Mouse (Mus musculus) bone marrow macrophage, adult 2 months (primary cell): ENCODE measurements at regions not wholly inside any gene's neighbourhood (a gene's known extent, or its start where the extent isn't known, plus 50 kb on each side); places are given as distances from the start of the nearest gene placed in this dataset.

ENCODE experiments used
- H3K27ac ChIP-seq: 2 replicates; pipeline ENCODE4 v1.5.1; 2012; ENCODE audit warnings: low read depth, low read length; ENCODE audit not compliant: insufficient read depth
- H3K4me1 ChIP-seq: 2 replicates; pipeline ENCODE4 v1.6.1; 2012; ENCODE audit warnings: low read length; ENCODE audit not compliant: control insufficient read depth, insufficient read depth
- H3K4me3 ChIP-seq: 2 replicates; pipeline ENCODE4 v1.5.1; 2012; ENCODE audit warnings: mild to moderate bottlenecking, low read length, moderate library complexity; ENCODE audit not compliant: insufficient read depth
- CTCF ChIP-seq: IDR thresholded peaks from 2 replicates; pipeline ENCODE4 v1.5.1; 2012; ENCODE audit warnings: low read depth, mild to moderate bottlenecking, low read length, moderate library complexity
- POLR2A ChIP-seq: IDR thresholded peaks from 2 replicates; pipeline ENCODE4 v1.6.1; 2012; ENCODE audit warnings: mild to moderate bottlenecking, low read depth, low read length, borderline replicate concordance

DNA sequence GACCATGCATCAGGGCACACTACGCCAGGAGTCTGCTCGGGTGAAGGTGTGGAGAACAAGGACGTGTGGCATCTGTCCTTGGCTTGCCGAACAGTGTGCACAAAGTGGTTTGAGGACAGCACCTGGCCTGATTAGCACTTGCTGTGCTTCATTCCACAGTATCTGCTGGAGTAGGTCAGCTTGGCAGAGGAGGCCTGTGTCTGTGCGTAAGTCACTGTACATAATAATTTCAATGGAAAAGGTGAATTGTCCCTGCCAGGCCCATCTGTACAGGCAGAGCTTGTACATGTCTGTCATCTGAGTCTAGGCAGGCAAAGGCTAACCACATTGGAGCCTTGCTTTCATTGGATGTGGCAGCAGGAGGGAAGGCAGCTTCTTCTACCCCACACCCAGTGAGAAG is 979.5 kb upstream of the Car8 start:
- Histone ChIP-seq H3K27ac (no peak overlapping the region), H3K4me1 (no peaks in the 10 kb centered on the region), H3K4me3 (no peak overlapping the region)
- TF ChIP-seq POLR2A (no peak), CTCF (no peak)

DNA sequence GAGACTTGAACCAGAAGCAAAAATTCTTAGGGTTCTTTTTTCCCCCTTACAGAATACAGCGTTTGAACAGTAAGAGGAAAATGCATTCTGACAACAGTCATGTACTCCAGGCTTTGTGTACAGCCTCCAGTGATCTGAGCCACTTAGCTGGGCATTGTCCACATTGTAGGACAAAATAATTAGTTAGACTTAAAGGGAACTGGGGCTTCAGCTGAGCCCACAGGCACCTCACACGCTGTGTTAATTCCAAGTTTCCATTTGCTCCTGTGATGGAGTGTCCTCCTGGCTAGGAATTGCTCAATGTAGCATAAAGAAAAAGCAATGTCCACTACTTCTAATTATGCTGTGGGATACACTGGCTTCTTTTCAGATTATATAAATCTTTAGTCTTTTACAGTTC is 969.8 kb upstream of the Car8 start:
- H3K4me1 ChIP-seq, result no peaks in the 10 kb centered on the region
- no peak overlapping the region for H3K27ac ChIP-seq
- TF ChIP-seq POLR2A (no peak), CTCF (no peak)
- no peak overlapping the region for H3K4me3 ChIP-seq

DNA sequence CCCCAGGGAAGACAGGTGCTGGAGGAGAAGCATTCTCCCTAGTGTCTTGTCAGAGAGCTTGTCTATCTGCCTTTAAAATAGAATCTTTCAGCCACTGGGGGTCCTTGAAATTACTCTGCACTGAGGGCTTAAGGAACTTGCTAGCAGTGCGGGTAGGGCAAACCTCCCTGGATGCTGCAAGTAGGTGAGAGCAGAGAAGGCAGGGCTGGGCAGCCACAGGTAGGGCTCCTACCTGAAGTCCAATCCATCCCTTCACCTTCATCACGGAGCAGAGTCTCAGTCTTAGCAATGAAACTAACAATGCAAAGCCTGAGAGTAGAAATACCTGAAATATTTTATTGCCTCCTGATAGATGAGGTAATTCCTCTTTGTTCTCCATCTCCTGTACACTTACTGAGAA is 961.2 kb upstream of the Car8 start:
- H3K4me3 ChIP-seq, result no peak overlapping the region
- H3K4me1 ChIP-seq, result no peaks in the 10 kb centered on the region
- TF ChIP-seq CTCF (no peak), POLR2A (no peak)
- no peak overlapping the region for H3K27ac ChIP-seq

DNA sequence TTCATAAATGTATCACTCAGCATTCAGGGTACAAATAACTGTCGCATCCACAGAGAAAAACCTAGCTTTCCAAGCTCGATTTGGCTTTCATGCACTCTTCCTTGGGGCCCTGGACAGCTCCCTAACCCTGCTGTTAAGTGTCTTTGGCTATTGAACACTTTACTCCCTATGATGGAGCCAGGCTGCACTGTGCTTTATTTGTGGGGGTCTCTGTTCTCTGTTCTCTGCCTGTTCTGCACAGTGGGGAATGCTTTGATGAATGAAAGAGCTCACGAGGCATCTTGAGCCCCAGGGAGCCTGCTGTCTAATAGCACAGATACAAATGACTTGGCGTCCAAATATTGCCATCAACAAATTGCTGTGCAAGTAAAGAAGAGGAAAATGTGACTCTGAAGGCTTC is 957.6 kb upstream of the Car8 start:
- H3K4me3 ChIP-seq, result no peak overlapping the region
- H3K27ac ChIP-seq, result no peak overlapping the region
- H3K4me1 ChIP-seq, result no peaks in the 10 kb centered on the region
- no peak for TF ChIP-seq CTCF
- no peak for TF ChIP-seq POLR2A

DNA sequence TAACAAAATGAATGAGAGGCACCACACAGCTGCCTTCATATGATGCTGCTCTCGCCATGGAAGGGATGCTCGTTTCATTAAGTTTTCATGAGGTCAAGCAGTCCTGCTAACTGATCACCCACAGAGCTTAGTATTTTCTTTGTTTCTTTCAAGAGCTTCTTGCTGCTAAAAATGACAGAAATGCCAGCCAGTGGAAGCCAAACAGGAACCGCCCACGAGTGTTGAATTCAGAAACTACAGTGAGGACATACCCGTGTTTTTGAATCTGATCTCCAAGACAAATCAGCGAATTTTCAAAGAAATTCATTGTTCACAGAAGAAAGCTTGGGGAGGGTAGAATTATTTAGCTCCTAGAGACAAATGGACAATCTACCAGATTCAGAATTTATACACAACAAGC is 954.3 kb upstream of the Car8 start:
- TF ChIP-seq POLR2A (no peak), CTCF (no peak)
- H3K4me3 ChIP-seq, result no peak overlapping the region
- no peak overlapping the region for H3K27ac ChIP-seq
- H3K4me1 ChIP-seq, result no peaks in the 10 kb centered on the region

DNA sequence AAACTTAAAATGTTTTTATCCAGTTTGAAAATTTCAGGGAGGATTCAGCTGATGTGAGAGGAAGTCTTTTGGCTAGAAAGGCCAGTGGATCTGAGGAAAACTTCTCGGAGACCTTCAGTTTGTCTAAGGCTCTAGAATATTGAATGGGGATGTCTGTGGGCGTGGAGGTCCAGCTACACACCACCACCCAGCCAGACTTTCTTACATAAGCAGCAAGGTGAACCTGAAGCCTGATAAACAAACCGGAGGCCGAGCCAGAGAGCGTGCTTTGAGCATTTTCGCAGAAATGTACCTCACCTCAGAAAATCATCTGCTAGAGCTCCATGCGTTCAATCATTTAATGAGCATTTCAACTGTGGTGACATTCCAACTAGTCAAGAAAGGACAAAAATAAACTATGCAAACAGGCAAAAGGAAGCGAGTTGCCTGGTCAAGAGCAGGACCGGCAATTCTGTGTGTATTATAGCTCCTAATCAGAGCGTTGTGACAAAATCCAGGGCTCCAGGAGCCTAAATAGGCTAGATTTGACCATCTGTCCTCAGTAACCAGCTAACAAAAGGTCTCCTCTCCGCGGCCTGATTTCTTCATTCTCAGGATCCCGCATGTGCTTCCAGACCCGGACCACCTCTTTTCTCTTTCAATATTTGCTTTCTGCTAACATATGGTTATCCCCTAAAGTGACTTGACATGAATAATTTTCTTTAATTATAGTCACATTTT is 946.5 kb upstream of the Car8 start:
- H3K4me3 ChIP-seq, result no peak overlapping the region
- TF ChIP-seq CTCF (no peak), POLR2A (no peak)

DNA sequence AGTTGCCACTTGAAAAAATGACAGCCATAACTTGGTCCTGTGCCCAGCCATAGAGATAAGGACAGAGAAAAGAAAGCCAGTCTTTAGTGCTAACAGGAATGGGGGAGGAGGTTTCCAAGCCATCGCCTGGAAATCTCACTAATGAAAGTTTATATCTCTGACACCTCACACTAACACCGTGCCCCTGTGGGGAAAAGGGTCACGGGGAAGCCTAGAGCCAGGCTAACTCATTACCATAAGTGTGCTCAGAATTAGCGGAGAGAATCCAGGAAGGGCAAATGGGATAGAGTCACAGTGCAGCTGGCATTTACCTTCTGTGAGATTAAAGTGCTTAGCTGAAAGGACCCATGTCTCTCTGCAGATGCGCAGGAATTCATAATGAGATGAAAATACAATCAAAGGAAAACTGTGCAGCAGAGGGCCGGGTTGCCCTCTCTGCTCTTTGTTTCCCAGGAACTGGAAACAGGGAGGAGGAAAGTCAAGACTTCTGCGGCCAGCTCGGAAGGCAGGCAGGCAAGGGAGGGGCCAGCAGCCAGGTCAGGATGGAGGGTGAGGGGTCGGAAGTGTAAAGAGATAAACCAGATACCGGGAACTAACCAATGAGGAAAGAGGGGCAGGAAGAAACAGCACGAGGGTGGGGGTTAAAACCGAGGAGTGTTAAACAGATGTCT is 945.7 kb upstream of the Car8 start:
- no peak for TF ChIP-seq POLR2A
- no peak for TF ChIP-seq CTCF
- Histone ChIP-seq H3K27ac (no peak overlapping the region), H3K4me1 (no peaks in the 10 kb centered on the region), H3K4me3 (no peak overlapping the region)

More for the DNA sequence above, 946.5 kb upstream of the Car8 start:
- Histone ChIP-seq H3K4me1 (no peaks in the 10 kb centered on the region), H3K27ac (no peak overlapping the region)

DNA sequence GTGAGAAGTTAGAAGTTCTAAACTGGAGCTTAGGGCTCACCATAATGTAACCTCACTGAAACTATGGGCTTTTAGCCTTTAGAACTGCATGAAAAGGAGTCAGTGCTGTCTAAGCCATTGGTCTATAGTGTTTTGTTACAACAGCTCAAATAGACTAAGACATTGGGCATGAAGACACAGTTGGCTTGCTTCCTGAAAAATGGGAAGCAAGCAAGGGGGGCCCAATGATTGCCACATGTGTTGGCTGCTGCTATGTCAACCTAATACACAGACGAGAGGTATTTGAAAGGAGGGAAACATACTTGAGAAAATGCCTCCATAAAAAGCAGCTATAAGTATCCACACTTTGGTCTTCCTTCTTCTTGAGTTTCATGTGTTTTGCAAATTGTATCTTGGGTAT is 935.5 kb upstream of the Car8 start:
- TF ChIP-seq POLR2A (no peak), CTCF (no peak)
- no peaks in the 10 kb centered on the region for H3K4me1 ChIP-seq
- no peak overlapping the region for H3K4me3 ChIP-seq
- no peak overlapping the region for H3K27ac ChIP-seq

DNA sequence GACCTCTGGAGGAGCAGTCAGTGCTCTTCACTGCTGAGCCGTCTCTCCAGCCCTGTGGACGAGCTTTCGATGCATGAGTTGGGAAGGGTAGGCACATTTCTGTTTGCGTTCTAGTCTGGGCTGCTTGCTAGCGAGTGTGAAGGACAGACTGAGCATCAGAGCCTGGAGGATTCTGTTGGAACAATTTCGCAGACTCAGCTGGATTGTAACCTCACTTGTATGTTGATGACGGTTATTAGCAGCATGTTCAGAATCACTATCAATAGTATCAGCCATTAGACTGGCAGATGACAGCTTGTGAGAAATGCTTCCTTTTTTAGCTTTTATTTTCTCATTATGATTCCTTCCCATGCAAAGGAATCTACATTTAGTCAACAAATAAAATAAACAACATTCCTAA is 923.5 kb upstream of the Car8 start:
- Histone ChIP-seq H3K4me1 (no peaks in the 10 kb centered on the region), H3K27ac (no peak overlapping the region), H3K4me3 (no peak overlapping the region)
- TF ChIP-seq CTCF (no peak), POLR2A (no peak)

DNA sequence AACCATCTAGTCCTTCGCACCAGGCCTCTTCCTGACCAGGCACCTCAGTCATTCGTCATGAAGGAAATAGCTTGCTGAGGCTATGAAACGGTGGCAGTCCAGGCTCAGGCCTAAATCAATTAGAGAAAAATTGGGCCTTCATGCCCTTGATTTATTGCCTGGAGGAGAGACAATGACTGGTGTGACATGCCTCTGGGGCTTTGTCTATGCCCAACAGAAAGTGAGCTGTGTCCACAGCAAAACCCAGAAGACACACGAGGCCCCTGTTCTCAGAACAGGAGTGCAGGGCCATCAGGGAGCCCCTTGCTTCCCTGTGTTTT is 922.9 kb upstream of the Car8 start:
- Histone ChIP-seq H3K27ac (no peak overlapping the region), H3K4me3 (no peak overlapping the region), H3K4me1 (no peaks in the 10 kb centered on the region)
- TF ChIP-seq POLR2A (no peak), CTCF (no peak)
